Mouse (Mus musculus) stomach, embryonic 14.5 days (tissue): ENCODE measurements around the gene Serinc5. TPM values are rescaled to one million over a fixed set of nuclear protein-coding genes. Genes with fewer than 3 reads are reported as not detected.
A peak's percentile ranks its signal among the peaks of the same experiment; 100 is the strongest.

ENCODE experiments used
- ATAC-seq: fragments of 200-750 bp; cut with Nextera tagmentation; 2 replicates; pipeline ENCODE4 v1.8.0; 2017; ENCODE audit warnings: low read depth, moderate TSS enrichment; ENCODE audit not compliant: insufficient number of reproducible peaks, insufficient read depth, low FRiP score
- H3K27ac ChIP-seq: fragments of 300-500 bp; sonication (generic); 2 replicates; pipeline ENCODE4 v1.5.1; 2014; ENCODE audit warnings: mild to moderate bottlenecking, low read length, moderate library complexity, mixed read lengths
- H3K27me3 ChIP-seq: fragments of 300-500 bp; sonication (generic); 2 replicates; pipeline ENCODE4 v1.6.1; 2014; ENCODE audit warnings: low read length, control low read depth, mixed read lengths; ENCODE audit not compliant: control insufficient read depth, insufficient read depth
- H3K36me3 ChIP-seq: fragments of 300-500 bp; sonication (generic); 2 replicates; pipeline ENCODE4 v1.6.1; 2014; ENCODE audit warnings: mild to moderate bottlenecking, control low read depth, low read length, moderate library complexity, mixed read lengths; ENCODE audit not compliant: control insufficient read depth, insufficient read depth
- H3K4me1 ChIP-seq: fragments of 300-500 bp; sonication (generic); 2 replicates; pipeline ENCODE4 v1.6.1; 2014; ENCODE audit warnings: low read length, control low read depth, mixed read lengths; ENCODE audit not compliant: control insufficient read depth, insufficient read depth
- H3K4me2 ChIP-seq: fragments of 300-500 bp; sonication (generic); replicated peaks from 2 replicates; pipeline ENCODE4 v1.6.1; 2014; ENCODE audit warnings: low read depth, low read length, control low read depth
- H3K4me3 ChIP-seq: fragments of 300-500 bp; sonication (generic); 2 replicates; pipeline ENCODE4 v1.5.1; 2014; ENCODE audit warnings: low read depth, low read length, control low read depth
- H3K9ac ChIP-seq: fragments of 300-500 bp; sonication (generic); replicated peaks from 2 replicates; pipeline ENCODE4 v1.6.1; 2014; ENCODE audit warnings: low read depth, mild to moderate bottlenecking, control low read depth, low read length, moderate library complexity, mixed read lengths
- H3K9me3 ChIP-seq: fragments of 300-500 bp; sonication (generic); 2 replicates; pipeline ENCODE4 v1.6.1; 2016; ENCODE audit warnings: low read depth, low read length, control low read depth; ENCODE audit not compliant: control insufficient read depth
- WGBS: fragments of 180-500 bp; shearing (Covaris S2); extraction: QIAGEN DNeasy Blood & Tissue Kit; methylation state at CpG from one replicate; pipeline ENCODE4 v1.1.7; 2014; 5-methylcytosine and 5-hydroxymethylcytosine counted together
- polyA plus RNA-seq: library from polyadenylated mRNA; unstranded; fragments of >200 nt; fragmentation: Nextera tagmentation; extraction: Ambion mirVana; gene quantifications from 2 replicates; pipeline ENCODE4 v1.2.1, GENCODE M21; 2014

Serinc5 gene
- polyA plus RNA-seq, 1 experiment from 2014 or later = 24.0 TPM

DNA sequence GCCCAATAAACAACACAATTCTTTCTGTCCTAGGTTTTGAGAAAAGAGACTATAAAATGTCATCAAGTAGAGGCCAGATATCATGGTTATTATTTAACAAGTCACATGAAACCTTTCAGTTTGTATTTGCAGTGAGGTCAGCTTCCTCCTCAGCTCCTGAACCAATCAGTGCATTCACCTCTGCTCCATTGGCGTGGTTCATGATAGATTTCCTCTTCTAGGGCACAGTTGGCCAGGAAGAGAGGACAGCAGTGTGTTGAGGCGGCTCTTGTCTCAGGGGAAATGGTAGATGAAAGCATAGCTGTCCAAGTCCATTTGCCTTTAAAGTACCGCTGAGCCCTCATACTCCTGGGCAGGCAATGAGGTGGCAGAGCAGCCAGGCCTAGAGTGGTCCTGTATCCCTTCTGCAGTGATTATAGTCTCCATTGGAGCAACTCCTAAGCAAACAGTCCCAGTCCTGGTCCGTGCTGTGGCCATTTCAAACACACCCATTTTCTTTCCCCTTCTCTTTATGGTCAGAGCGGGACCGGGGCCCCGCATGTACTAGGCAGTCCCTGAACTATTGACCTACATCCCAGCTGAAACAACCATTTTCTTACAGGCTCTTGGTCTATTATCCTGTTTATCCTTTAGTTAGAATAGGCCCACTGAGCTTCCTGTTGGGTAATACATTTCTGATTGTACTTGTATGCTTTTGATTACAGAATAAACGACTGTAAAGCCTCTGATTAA is 51.8 kb downstream of the Serinc5 start:
- Histone ChIP-seq H3K4me1 (peaks cover 15% of the 10 kb centered on the region; the same call in 1 of the 2 replicates), H3K27ac (0 out of 2 replicates have a peak overlapping the region, but pooled peaks have one; percentile 11), H3K36me3 (no peaks in the 10 kb centered on the region; the same call in 1 of the 2 replicates), H3K27me3 (no peaks in the 10 kb centered on the region), H3K4me2 (no peak overlapping the region), H3K9ac (no peak overlapping the region), H3K9me3 (no peaks in the 10 kb centered on the region), H3K4me3 (no peak overlapping the region)
- 0 out of 2 replicates have a peak, but pooled peaks have one; percentile 17 for ATAC-seq
- 62% methylated on average over 8 of the region's 8 CpGs for WGBS

- Histone ChIP-seq H3K4me1 (0 out of 2 replicates have a peak, but pooled peaks cover 7% of the 10 kb centered on the region), H3K4me2 (no peak overlapping the region), H3K27ac (no peak overlapping the region), H3K9ac (no peak overlapping the region), H3K36me3 (no peaks in the 10 kb centered on the region; the same call in 1 of the 2 replicates), H3K4me3 (no peak overlapping the region), H3K9me3 (no peaks in the 10 kb centered on the region), H3K27me3 (no peaks in the 10 kb centered on the region)
- ATAC-seq = no peak
- WGBS = 75% methylated on average over 4 of the region's 4 CpGs
These were observed 54.1 kb downstream of the Serinc5 start for GRCm38 (mm10) chr13:92665008-92665407.

- 92% methylated on average over 6 of the region's 6 CpGs for WGBS
- Histone ChIP-seq H3K9ac (no peak overlapping the region), H3K4me1 (no peaks in the 10 kb centered on the region), H3K4me3 (no peak overlapping the region), H3K4me2 (no peak overlapping the region), H3K9me3 (no peaks in the 10 kb centered on the region), H3K27me3 (no peaks in the 10 kb centered on the region), H3K36me3 (no peaks in the 10 kb centered on the region; the same call in 1 of the 2 replicates), H3K27ac (no peak overlapping the region)
- ATAC-seq = no peak
These were observed 57.5 kb downstream of the Serinc5 start for GRCm38 (mm10) chr13:92668214-92668985.

DNA sequence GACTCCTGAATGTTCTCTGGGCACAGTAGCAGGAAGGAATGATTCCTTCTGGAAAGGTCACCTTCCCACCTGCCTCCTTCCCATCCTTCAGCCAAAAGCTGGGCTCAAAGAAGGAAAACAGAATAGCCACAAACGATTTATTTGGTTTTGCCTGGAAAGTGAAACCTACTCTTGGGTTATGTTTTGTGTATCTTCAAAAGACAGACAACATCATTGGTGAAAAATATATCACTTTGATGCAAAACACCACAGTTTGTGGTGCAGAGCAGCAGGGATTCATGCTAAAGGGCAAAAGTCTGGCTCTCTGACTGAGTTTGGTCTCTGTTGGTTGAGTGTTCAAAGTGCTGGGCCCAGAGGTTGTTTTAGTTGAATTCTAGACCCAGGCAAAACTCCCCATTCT is 60.8 kb downstream of the Serinc5 start:
- Histone ChIP-seq H3K4me2 (no peak overlapping the region), H3K9ac (no peak overlapping the region), H3K27me3 (no peaks in the 10 kb centered on the region), H3K4me1 (peaks cover 19% of the 10 kb centered on the region), H3K36me3 (no peaks in the 10 kb centered on the region), H3K9me3 (no peaks in the 10 kb centered on the region), H3K27ac (no peak overlapping the region), H3K4me3 (no peak overlapping the region)
- no peak for ATAC-seq
- WGBS = 70% methylated on average over 1 of the region's 1 CpGs

DNA sequence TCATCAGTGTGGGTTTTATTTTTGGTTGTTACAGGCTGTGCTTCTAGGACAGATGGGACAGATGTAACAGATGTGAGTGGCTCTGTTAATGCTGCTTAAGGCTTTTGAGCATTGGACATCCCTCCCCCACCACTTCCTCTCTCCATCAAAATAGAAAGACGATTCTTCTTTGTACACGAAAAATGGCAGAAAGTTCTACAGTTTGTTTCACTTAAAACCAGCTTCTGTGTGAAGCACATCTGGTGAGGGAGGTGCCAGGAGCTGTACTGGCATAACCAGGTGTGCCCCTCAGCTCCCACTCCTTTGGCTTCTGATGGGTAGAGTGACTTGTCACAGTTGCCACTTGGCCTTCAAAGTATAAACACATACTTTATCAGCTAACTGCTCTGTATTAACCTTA is 63.8 kb downstream of the Serinc5 start:
- no peak overlapping the region for H3K4me2 ChIP-seq
- H3K9ac ChIP-seq = no peak overlapping the region
- H3K27me3 ChIP-seq = no peaks in the 10 kb centered on the region
- no peaks in the 10 kb centered on the region for H3K36me3 ChIP-seq
- 20% methylated on average over 2 of the region's 2 CpGs for WGBS
- no peak overlapping the region for H3K4me3 ChIP-seq
- H3K4me1 ChIP-seq = peaks cover 39% of the 10 kb centered on the region
- no peak for ATAC-seq
- no peaks in the 10 kb centered on the region for H3K9me3 ChIP-seq
- H3K27ac ChIP-seq = peak overlapping the region; percentile 30; the same call in 1 of the 2 replicates

- Histone ChIP-seq H3K4me2 (no peak overlapping the region), H3K9ac (no peak overlapping the region), H3K9me3 (no peaks in the 10 kb centered on the region), H3K27ac (peak overlapping the region; percentile 30; the same call in 1 of the 2 replicates), H3K27me3 (no peaks in the 10 kb centered on the region), H3K36me3 (no peaks in the 10 kb centered on the region), H3K4me3 (no peak overlapping the region), H3K4me1 (peaks cover 40% of the 10 kb centered on the region)
- no peak for ATAC-seq
- WGBS = 63% methylated on average over 3 of the region's 3 CpGs
These were observed 64.4 kb downstream of the Serinc5 start for GRCm38 (mm10) chr13:92675308-92675707.

- H3K36me3 ChIP-seq = no peaks in the 10 kb centered on the region
- H3K27me3 ChIP-seq = no peaks in the 10 kb centered on the region
- peaks cover 40% of the 10 kb centered on the region for H3K4me1 ChIP-seq
- no peak overlapping the region for H3K4me2 ChIP-seq
- 55% methylated on average over 11 of the region's 11 CpGs for WGBS
- H3K4me3 ChIP-seq = no peak overlapping the region
- H3K27ac ChIP-seq = no peak overlapping the region
- no peak overlapping the region for H3K9ac ChIP-seq
- H3K9me3 ChIP-seq = no peaks in the 10 kb centered on the region
- 0 out of 2 replicates have a peak, but pooled peaks have one; percentile 16 for ATAC-seq
These were observed 65.2 kb downstream of the Serinc5 start for GRCm38 (mm10) chr13:92675897-92676584.

GRCm38 (mm10) chr13:92677656-92678055 is 66.8 kb downstream of the Serinc5 start:
- H3K27me3 ChIP-seq = no peaks in the 10 kb centered on the region
- H3K27ac ChIP-seq = no peak overlapping the region
- H3K4me2 ChIP-seq = no peak overlapping the region
- H3K4me3 ChIP-seq = no peak overlapping the region
- no peaks in the 10 kb centered on the region for H3K9me3 ChIP-seq
- no peaks in the 10 kb centered on the region for H3K36me3 ChIP-seq
- WGBS = 34% methylated on average over 4 of the region's 4 CpGs
- no peak for ATAC-seq
- peaks cover 40% of the 10 kb centered on the region for H3K4me1 ChIP-seq
- no peak overlapping the region for H3K9ac ChIP-seq
